Mouse (Mus musculus) right cerebral cortex, postnatal 25 days (tissue): ENCODE results near the gene Tango2.
A peak's percentile ranks its signal among the peaks of the same experiment; 100 is the strongest.

Experiments used
- DNase-seq: peaks from one replicate; pipeline ENCODE4 v3.0.0; 2022

Tango2 gene

GRCm38 (mm10) chr16:18383045-18383726 lies 35.3 kb upstream of the Tango2 start:
- no peak for DNase-seq

DNA sequence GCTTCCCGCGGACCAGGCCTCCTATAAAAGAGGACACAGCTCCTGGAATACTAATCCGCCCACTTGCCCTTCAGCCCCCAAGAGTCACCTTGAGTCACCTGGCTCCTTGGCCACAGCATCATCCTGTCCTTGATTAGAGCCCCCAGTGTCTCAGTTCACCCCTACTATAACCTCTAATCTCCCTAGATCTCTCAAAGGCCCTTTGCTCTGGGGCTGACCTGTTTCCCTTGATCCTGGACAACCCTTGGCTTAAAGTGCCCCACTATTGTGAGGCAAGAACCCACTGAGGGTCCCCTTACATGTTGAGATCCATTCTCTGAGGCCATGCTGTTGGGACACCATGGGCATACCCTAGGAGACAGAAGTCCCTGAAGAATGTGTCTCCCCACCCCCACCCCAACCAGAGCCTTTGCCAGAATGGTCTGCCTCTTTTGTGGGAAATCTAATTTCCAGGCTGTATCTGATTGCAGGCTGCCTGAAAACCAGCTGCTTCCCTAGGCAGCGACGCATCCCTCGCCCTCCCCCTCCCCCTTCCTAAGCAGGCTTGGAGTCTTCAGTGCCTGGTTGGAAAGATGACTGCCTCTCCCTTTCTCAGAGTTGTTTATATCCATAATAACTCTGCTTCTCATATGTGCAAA lies 33.8 kb upstream of the Tango2 start:
- DNase-seq, result no peak

DNA sequence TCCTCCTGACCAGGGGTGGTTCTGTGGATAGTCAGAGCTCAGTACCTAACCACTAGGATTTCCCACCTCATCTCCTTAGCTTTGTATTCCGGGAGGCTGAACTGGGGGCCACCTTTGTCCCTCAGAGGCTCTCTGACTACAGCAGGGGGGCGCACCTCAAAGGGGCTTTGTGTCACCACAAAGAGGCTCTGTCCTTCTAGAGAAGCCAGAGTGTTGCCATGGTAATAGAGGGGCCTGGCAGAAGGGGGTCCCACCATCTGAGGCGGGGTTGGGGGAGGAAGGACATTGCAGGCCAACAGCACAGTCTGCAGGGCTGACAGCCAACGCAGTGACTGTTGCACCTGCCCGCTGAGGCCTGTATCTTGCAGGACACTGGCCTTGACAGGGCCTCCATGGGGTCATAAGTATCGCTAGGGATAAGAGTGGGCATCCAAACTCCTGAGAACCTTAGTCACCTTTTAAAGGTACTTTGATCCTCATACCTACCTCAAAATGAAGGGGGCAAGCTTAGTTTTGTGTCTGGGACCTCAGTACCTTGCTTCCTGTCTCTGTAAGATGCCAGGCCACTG lies 32.7 kb upstream of the Tango2 start:
- DNase-seq, result no peak

DNA sequence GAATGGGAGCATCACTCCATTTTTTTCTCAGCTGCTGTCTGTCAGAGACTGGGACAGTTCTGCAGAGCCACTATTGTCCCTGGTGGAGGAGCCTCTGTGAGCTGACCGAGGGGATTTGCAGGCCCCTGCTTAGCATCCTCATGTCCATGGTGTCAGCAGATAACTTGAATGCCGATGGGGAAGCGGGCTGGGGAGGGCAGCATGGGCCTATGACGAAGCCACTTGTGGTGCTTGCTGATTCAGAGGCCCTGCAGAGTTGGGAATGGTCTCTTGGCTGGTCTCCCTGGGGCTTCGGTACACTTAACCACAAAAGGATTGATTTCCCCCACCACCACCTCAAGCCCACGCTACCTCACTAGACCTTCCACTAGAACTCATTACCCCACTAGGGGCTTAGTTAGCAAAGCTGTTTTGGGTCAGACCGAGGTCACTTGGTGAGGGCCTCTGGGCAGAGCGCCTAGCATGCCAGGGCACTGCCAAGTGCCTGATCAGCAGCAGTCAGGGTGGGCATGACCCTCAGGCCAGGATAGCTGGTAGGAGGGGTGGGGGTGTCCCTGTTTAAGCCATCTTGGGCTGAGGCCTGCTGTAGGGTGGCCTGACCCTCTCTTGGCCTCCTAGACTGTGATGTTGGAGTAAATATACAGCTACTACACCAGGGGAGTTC lies 31.6 kb upstream of the Tango2 start:
- no peak for DNase-seq

- DNase-seq, result no peak
These were observed 30.6 kb upstream of the Tango2 start for GRCm38 (mm10) chr16:18378489-18378888.

DNA sequence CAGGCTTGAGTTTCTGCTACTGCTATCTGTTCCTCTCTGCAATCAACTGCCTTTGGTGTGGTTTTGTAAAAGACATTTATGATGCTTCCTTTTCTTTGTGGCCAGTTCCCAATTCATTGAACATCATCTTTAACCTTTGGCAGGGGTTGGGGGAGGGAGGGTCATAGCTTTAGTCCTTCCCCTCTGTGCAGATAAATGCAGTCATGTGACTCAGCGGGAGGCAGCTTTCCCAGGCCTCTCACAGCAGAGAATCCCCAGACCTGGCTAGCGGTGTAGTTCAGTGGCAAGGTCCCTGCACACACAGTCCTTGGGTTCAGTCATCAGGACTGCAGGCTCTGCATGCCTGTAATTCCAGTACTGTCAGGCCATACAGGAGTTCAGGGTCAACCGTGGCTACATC lies 29.3 kb upstream of the Tango2 start:
- no peak for DNase-seq

DNA sequence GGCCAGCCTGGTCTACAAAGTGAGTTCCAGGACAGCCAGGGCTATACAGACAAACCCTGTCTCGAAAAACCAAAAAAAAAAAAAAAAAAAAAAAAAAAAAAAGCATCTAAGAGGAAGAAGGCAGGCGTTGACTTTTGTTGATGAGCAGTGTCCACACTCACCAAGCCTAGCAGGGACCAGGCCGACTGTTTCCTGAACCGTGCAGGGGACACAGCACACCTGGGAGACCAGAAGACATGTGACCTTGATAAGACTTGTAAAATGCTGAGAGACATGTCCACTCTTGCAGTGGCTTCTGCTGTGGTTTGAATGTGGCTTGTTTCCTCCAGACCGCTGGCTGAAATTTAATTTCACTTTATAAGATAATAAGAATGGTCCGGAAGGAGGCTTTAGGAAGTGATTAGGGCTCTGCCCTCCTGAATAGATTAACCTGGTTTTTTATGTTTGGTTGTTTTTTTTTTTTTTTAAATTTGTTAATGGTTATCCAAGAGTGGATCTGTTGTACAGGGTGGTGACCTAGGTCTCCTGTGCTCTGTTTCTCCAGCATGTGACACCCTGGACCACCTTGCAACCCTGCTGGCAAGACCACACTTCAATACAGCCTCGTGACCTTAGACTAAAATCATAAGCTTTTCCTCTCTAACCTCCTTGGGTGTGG lies 28.5 kb upstream of the Tango2 start:
- DNase-seq, result no peak

GRCm38 (mm10) chr16:18373632-18374031 lies 25.7 kb upstream of the Tango2 start:
- DNase-seq, result no peak

DNA sequence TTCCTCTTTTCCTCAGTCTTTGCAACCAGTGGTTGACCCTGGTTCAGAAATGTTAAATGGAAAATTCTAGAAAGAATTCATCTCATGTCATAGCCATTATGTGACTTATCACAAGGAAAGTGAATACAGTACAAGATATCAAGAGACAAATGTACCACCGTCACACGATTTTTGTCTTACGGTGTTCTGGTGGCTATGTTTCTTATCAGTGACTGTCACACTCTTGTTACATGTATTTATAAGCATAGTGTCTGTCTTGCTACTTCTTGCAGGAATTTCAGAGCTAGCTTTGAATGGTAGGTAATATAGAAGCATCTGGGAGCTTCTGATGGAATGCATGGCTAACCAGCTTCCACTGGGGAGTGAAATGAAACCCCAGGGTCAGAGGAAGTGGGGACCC lies 22.3 kb upstream of the Tango2 start:
- no peak for DNase-seq

- DNase-seq, result no peak
These were observed 18.9 kb upstream of the Tango2 start for GRCm38 (mm10) chr16:18366849-18367248.

DNA sequence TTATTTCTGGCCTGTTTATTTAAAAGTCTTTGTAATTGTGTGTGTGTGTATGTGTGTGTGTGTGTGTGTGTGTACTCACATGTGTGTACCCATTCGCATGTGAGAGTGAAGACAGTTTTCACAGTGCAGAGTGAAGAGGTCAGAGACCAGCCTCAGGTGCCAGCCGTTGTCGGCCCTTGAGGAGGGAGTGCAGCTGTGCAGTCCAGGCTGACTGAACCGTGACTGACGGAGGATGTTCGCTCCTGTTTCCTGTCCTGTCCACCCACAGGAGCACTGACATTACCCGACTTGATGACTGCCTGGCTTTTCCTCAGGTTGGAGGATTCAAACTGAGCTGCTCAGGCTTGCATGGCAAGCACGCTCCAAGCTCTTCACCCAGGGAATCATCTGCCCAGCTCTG lies 15.0 kb upstream of the Tango2 start:
- DNase-seq, result no peak

GRCm38 (mm10) chr16:18360151-18360805 lies 12.4 kb upstream of the Tango2 start:
- no peak for DNase-seq

DNA sequence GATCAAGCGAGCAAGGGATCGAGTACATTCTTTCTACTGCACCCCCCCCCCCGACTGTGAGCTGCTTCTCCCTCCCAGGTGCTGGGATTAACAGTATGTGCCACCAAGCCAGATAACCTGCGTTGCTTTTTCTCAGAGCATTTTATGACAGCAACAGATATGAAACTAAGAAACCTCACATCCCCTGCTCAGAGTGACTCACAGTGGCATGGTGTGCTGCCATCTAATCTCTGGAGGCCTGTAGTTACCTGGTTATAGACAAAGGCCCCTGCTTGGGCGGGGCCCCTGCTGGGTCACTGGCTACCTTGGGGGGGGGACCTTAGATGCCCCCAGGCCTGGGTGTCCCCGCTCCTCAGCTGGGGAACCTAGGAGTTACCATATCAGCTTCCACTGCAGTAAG lies 10.1 kb upstream of the Tango2 start:
- DNase-seq, result no peak

DNA sequence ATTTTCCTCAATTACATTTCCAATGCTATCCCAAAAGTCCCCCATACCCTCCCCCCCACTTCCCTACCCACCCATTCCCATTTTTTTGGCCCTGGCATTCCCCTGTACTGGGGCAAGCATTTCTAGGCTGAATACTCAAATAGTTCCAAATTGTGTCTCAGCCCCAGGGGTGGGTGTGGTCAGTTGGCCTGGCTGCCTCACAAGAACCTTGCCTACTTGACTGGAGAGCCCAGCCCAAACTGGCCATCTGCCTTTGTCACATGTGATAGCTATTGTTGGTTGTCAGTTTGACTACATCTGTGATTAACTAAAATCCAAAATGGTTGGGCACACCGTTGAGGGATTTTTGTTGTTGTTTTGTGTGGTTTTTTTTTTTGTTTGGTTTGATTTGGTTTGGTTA lies 9.1 kb upstream of the Tango2 start:
- DNase-seq, result no peak

DNA sequence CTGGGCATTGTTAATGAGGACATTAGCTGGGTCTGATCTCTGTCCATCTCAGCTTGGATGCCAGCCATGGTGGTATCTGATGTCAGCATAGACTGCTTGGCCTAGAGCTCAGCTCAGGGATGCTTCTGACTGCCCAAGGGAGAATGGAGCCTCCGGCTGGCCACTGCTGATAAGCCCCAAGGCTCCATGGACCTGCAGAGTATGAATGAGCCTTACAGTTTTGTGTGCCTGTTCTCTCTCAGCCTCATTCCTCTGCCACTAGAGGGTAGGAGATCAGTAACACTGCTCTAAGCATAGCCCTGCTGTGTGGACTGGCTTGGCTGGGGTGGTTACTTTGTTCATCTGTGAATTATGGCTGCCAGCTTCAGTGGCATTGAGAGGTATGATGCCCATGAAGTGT lies 5.2 kb upstream of the Tango2 start:
- no peak for DNase-seq

- no peak for DNase-seq
These were observed 3.6 kb upstream of the Tango2 start for GRCm38 (mm10) chr16:18351313-18352055.

DNA sequence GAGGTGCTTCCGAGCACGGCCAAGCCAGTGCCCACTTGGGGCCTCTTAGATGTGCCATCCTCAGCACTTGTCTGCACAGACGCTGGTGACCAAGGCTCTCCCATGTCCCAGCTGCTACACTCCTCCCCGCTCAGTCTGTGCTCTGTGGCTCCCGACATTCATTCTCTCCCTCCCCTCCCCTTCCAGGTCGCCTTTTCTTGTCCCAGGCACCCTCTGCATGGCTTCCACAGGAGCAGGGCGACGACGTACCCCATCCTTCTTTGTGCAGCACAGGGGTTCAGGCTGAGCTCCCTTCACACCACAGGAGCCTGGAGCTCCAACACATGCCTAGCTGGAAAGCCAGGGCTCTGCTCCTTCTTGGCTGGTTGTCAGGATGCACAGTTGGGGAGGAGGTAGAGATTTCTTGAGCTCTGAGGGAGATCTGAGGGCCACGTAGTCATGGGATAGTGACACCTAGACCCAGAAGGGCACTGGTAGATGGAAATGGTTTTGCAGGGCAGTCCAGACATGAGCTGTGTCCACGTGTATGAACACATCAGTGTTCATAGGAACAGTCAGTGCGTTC lies 1.9 kb upstream of the Tango2 start:
- no peak for DNase-seq

DNA sequence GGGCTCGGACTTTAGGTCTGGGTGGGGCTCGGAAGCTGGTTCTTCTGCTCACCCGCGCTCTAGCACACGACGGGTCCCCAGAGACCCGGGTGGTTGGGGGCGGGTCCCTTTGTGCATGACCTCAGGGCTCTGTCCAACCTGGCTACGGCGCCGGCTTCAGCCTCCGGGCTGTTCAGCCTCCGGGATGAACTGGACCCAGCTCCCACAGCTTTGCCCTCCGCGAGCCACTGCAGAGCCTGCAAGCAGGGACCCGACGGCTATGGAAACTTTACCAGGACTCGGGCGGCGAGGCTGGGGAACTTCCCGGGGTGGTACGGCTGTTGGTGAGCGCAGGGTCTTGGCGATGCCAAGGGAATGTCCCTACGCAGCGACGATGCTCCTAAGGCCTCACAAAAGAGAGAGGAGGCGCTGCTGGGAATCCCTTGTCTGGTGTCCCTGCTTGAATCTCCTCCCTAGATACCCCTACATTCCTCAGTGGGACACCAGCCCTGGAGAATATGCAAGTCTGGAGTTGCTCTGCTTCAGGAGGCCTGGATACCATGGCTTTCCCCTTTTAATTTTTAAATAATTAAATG lies 785 bp upstream of the Tango2 start:
- peak; percentile 42 for DNase-seq

GRCm38 (mm10) chr16:18345243-18345642 lies 2.7 kb downstream of the Tango2 start:
- peak; percentile 82 for DNase-seq

GRCm38 (mm10) chr16:18343778-18344177 lies 4.1 kb downstream of the Tango2 start:
- peak; percentile 98 for DNase-seq
